Mouse (Mus musculus) splenic B cell, adult 2 months (primary cell): ENCODE data around the gene Rabgap1l.
"Not testable (repeated sequence)": the region's sequence is repeated elsewhere in the genome, so short reads cannot be mapped to it uniquely, and the experiment has no call there.

Source experiments
- DNase-seq: peaks from one replicate; pipeline ENCODE4 v3.0.0-alpha.2; 2011; ENCODE audit warnings: low read depth, low spot score
- H3K27me3 ChIP-seq: 2 replicates; pipeline ENCODE4 v1.6.1; 2012; ENCODE audit warnings: mild to moderate bottlenecking, low read length, moderate library complexity, mixed read lengths; ENCODE audit not compliant: control insufficient read depth, poor library complexity, insufficient read depth, severe bottlenecking
- H3K36me3 ChIP-seq: 2 replicates; pipeline ENCODE4 v1.6.1; 2012; ENCODE audit warnings: mild to moderate bottlenecking, low read length, moderate library complexity, mixed read lengths; ENCODE audit not compliant: control insufficient read depth, poor library complexity, insufficient read depth, severe bottlenecking

Rabgap1l gene

DNA sequence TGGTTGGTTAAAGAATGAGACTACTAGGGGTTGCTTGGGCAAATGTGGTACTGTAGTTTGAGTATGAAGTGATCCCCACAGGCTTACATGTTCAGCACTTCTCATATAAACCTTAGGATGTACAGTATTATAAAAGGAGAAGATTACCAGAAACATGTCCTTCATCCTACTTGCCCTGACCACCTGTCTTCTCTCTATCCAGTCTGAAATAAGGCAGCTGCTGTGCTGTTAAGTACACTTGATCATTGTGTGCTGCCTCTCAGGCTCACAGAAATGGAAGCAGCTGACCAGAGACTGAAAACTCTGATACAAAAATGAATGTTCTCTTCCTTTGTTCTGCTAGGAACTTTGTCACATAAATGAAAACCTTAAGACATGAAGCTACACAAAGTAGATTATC, 325.6 kb downstream of the Rabgap1l start:
- no peak for DNase-seq
- H3K36me3 ChIP-seq: no peaks in the 10 kb centered on the region
- no peaks in the 10 kb centered on the region for H3K27me3 ChIP-seq

DNA sequence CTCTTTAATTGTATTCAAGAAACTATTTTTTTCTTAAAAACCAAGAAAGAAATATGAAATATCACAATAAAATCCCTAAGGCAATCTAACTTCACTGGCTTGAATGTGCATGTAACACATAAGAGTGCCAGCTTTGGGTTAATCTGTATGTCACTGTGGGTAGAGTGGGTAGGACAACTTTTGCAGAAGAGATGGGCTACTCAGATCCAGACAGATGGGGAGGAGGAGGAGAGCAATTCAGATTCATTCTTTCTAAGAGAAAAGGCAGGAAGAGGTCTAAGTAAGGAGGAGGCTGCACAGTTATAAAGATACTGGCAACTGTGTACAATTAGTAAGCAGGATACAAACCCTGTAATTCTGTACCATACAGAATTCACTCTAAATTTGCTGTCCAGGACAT, 327.8 kb downstream of the Rabgap1l start:
- H3K36me3 ChIP-seq: no peaks in the 10 kb centered on the region
- no peaks in the 10 kb centered on the region for H3K27me3 ChIP-seq
- no peak for DNase-seq

DNA sequence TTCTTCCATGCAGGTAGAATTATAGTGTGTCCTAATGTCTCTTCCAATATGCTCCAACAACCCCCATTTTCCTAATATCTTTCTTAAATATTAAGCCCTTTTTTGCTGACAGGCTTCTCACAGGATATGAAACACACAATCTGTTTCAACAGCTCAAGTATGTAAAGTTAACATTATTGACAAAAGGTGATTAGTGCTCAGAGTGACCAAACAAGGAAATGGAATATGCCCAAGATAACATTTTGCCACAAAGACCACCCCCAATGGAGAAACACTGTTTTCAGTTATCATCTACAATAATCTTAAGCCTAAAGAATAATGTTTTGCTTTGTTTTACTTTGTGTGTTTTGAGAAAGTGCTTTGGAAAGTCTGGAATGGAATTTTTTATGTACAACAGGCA, 328.9 kb downstream of the Rabgap1l start:
- Histone ChIP-seq H3K27me3 (no peaks in the 10 kb centered on the region), H3K36me3 (no peaks in the 10 kb centered on the region)
- DNase-seq: no peak

DNA sequence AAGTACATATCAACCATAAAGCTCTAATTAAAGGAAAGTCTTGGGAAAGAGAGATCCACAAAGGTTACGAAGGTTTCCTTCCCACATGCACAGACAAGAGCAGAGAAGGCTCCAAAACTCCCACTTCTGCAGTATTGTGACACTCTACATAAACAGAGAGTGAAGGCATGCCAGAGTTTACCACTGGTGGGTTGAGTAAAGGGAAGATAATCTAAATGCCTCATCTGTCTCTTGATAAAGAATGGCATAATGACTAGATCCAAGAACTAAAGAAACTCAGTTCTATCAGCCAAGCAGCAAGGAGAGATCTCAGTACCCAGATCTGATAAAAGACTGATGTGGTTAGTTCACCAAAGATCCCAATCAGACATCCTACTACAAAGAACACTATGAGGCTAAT, 332.7 kb downstream of the Rabgap1l start:
- DNase-seq: no peak
- H3K36me3 ChIP-seq: no peaks in the 10 kb centered on the region
- no peaks in the 10 kb centered on the region for H3K27me3 ChIP-seq

DNA sequence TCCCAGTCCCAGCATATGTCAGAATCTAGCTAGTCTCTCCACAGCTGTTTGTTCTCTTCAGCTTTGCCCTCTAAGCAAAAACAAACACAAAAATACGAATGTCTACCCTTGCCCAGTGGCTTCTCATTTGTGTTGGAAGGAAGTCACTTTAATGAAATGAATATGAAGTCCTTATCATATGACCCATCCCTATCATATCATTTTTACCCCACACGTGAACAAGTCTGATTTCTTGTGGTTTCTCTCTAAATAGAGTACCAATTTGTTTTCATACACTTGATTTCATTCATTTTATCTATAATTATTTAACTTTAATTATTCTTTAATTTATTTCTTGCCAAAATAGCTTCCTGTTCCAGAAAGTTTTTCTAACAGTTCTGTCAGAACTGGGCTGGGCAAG, 341.3 kb downstream of the Rabgap1l start:
- H3K27me3 ChIP-seq: no peaks in the 10 kb centered on the region
- no peaks in the 10 kb centered on the region for H3K36me3 ChIP-seq
- no peak for DNase-seq

DNA sequence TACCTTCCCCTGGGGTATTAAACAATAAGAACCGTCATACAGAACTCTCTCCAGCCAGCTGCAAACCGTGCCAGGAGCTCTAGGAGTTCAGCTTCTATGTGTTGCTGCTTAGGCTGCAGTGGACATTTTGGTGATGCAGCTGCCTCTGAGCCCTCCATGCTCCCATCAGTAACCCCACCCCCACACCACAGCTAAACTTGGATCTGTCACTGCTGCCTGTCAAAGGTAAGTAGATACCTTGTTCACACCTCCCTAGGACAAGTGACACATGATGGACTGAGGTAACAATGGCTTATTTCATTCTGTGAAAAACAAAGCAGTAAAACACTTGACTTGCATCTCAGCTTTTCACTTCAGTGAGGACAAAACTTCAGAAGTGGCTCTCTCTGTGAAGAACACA, 344.3 kb downstream of the Rabgap1l start:
- no peak for DNase-seq
- H3K36me3 ChIP-seq: no peaks in the 10 kb centered on the region
- H3K27me3 ChIP-seq: no peaks in the 10 kb centered on the region

DNA sequence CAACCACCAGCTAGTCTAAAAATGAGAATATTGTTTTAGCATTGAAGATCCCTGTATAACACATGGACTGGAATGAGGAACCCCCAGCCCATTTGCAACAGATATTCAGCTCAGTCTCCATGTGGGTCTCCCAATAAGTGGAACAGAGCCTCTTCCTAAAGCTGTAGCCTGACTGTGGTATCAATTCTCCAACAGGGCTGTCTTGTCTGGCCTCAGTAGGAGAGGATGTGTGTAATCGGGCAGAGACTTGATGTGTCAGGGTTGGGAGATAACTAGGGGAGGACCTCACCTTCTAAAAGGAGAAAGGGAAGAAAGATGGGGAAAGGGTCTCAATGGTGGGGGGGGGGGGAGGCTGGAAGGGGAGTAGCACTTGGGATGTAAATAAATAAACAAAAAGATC, 346.2 kb downstream of the Rabgap1l start:
- H3K27me3 ChIP-seq: no peaks in the 10 kb centered on the region
- DNase-seq: no peak
- H3K36me3 ChIP-seq: no peaks in the 10 kb centered on the region

DNA sequence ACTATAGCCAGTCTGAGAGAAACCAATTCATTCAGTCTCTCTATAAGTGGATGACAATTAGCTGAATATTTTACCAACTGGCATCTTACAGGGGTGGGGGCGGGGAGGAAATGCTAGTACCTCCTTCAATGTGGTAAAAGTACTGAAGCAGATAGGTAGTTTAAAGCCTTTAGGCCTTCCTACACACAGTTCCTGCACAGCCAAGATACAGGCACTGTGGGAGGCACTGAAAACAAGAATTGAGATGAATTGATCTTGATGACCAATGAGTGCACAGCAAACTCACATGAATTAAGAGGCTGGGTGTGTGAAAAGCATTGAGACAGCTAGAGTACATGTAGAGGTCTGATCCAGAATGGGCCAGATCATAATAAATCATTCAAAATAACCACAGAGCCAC, 349.5 kb downstream of the Rabgap1l start:
- Histone ChIP-seq H3K27me3 (no peaks in the 10 kb centered on the region), H3K36me3 (no peaks in the 10 kb centered on the region)
- no peak for DNase-seq

DNA sequence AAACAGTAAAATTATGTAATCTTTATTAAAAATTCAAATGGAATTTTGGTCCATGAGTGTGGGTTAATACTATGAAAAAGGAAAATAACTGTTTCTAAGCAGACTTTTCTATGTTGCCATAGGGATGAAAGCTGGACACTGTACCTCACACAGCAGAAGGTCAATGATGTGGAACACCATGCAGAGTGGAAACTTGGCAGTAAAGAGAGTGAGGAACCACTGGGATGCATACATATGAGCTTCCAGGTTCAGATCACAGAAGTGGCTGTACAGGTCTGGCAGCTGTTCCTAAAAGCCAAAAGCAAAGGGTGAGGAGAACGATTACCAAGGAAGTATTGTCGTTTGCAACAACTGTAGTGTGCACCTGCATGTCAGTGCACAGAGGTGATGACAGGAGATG, 351.3 kb downstream of the Rabgap1l start:
- no peak for DNase-seq
- H3K27me3 ChIP-seq: no peaks in the 10 kb centered on the region
- no peaks in the 10 kb centered on the region for H3K36me3 ChIP-seq

DNA sequence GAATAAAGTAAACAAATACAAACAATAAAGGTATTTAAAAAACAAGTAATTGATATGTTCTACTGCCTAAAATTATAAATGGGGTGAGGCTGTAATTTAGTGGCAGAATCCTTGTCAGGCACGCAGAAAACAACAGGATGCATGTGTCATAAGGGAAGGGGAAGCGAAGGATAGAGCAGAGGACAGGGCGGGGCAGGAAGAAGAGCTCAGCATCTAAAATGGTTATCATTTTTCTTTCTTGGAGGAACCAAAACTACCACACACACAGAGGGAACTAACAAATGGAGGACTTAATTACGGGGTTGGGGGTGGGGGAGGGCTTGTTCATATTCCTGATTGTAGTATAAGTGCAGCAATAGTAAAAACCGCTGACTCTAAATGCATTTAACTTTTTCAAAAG, 351.9 kb downstream of the Rabgap1l start:
- no peaks in the 10 kb centered on the region for H3K27me3 ChIP-seq
- no peak for DNase-seq
- no peaks in the 10 kb centered on the region for H3K36me3 ChIP-seq

DNA sequence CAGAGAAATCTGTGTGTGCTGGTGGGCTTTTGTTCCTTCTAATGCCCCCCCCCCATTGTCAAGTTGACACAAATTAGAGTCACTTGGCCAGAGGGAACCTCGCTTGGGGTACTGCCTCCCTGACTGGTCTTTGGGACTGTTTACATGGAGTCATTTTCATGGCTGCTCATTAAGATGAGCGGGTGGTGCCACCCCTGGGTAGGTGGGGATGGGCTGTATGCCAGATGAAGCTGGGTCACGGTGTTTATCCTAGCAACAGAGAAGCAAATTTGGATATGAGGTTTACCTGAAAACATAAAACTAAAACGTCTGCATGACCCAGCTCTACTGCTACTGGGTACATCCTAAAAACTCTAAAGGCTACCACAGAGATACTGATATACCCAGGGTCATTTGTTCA, 354.2 kb downstream of the Rabgap1l start:
- no peak for DNase-seq
- H3K36me3 ChIP-seq: no peaks in the 10 kb centered on the region
- H3K27me3 ChIP-seq: no peaks in the 10 kb centered on the region

DNA sequence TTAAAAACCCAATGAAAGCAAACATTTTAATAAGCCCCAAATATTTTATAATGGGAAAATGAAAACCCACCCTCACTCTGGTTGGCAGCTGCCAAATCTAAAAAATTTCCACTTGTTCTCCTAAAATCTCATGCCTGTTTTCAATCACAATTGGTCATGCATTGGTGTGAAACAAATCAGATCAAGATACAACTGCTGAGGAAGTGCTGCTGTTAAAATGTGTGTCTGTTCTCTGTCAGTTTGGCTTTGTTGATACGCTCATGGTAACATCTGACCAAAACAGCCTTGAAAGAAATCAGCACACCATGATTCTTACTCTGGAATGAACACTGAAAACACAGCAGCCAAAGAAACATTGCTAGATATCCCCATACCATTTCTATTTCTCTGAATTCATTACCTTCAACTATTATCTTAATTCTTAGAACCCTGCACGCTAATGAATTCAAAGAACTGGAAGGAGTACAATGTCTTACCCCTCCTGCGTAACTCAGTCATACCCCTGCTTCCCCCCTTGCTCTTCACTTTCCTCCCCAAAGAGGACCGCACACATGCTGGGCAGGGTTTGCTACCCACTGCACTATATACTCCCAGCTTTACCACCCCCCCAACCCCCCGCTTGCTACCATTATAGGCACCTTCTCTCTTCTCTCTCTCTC, 375.7 kb downstream of the Rabgap1l start:
- DNase-seq: no peak
- no peaks in the 10 kb centered on the region for H3K27me3 ChIP-seq
- H3K36me3 ChIP-seq: no peaks in the 10 kb centered on the region

DNA sequence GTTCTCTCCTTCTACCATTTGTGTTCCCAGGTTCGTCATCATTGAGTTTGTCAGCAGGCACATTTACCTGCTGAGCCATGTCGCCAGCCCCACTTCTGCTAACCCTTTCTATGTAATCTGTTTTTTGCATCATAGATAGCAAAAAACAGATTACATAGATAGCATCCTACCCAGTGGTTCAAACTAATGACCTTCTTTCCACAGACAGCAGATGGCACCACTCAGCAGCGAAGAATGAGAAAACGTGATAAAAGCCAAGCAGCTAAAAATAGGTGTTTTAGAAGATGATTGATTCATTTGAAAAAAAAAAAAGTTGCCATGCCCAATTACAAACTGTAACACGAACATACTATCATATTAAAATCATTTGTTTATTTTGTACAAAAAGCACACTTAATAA, 382.2 kb downstream of the Rabgap1l start:
- H3K27me3 ChIP-seq: no peaks in the 10 kb centered on the region
- H3K36me3 ChIP-seq: no peaks in the 10 kb centered on the region
- DNase-seq: peak; percentile 13

DNA sequence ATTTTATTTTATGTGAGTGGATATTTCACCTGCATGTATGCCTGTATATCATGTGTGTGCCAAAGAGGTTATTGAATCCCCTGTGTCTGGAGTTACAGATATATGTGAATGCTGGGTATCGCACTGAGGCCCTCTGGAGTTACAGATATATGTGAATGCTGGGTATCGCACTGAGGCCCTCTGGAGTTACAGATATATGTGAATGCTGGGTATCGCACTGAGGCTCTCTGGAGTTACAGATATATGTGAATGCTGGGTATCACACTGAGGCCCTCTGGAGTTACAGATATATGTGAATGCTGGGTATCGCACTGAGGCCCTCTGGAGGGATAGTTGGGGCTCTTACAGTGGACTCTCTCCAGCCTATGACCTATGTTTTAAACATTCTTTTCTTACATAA, 383.3 kb downstream of the Rabgap1l start:
- not testable (repeated sequence) for DNase-seq, H3K27me3 ChIP-seq, H3K36me3 ChIP-seq

DNA sequence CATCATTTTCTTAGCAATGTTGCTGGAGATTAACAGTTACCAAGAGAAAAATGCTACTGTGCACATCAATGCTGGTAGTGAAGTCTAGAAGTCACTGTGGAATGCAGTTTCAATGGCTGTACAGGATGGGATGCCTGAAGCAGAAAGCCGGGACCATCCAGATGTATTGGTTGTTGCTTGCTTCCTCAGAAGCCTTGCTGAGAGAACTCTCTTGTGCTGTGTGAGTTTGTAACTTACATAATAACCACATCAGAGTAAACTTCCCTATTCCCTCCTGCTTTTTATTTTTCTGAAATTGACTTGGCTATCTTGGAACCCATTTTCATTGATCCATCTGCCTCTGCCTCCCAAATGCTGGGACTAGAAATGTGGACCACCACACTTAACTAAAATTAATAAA, 383.9 kb downstream of the Rabgap1l start:
- H3K27me3 ChIP-seq: no peaks in the 10 kb centered on the region
- no peak for DNase-seq
- H3K36me3 ChIP-seq: no peaks in the 10 kb centered on the region

DNA sequence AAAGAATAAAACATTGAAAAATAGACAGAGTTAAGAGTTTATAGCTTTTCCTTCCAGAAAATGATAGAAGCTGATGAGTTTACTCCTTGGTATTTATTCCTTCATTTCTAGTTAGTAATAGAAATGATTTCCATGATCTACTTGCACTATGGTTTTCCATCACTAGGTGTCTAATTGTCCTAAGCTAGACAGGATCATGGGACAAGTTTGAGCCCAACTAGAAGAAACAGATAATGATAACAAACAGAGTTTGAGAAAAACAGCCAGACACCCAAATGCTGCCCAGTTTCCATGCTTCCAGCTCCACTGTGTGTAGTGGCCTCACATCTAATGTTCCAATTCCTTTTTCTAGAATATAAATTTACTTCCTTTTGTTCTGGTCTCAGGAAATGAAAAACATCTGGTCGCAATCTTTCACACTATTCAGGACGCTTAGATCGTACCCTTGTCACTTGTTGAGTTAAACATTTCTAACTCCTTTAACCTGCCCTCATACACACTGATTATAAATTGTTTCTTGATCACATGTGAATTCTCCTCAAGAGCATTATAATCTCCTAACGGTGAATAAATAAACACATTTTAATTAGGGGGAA, 384.6 kb downstream of the Rabgap1l start:
- Histone ChIP-seq H3K36me3 (no peaks in the 10 kb centered on the region), H3K27me3 (no peaks in the 10 kb centered on the region)
- no peak for DNase-seq
